Mouse (Mus musculus) stomach, postnatal 0 days (tissue): ENCODE data around the gene Hist1h4b.

Experiments
- CTCF ChIP-seq: IDR thresholded peaks from 2 replicates; pipeline ENCODE4 v1.5.1; 2016; ENCODE audit warnings: antibody characterized with exemption, low read depth, mild to moderate bottlenecking, moderate library complexity
- EP300 ChIP-seq: optimal IDR thresholded peaks from 2 replicates; pipeline ENCODE3; 2016; ENCODE audit warnings: antibody characterized with exemption

DNA sequence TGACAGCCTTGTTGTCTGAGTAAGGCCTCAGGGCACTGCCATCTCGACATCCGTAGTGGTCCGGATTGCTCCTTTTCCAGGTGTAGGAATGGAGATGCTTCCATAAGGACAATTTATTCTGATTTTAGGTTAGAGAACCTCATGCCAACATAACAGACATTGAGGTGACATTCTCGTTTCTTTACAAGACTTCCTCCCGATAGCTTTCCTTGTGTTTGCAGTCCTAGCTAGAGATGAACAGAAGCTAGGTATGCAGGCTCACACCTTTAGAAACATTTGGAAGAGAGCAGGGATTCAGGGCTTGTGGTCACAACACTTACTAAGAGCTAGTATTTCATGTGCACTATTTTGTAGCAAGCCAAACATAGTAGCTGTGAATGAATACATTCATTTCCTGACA, 13.6 kb upstream of the Hist1h4b start:
- TF ChIP-seq EP300 (no peak), CTCF (no peak)
